Mouse (Mus musculus): ENCODE data around the gene Zfhx2. TPM values are rescaled to one million over a fixed set of nuclear protein-coding genes. Genes with fewer than 3 reads are reported as not detected.

Zfhx2 gene
- polyA plus RNA-seq, 1 experiment: 7.1 TPM

DNA sequence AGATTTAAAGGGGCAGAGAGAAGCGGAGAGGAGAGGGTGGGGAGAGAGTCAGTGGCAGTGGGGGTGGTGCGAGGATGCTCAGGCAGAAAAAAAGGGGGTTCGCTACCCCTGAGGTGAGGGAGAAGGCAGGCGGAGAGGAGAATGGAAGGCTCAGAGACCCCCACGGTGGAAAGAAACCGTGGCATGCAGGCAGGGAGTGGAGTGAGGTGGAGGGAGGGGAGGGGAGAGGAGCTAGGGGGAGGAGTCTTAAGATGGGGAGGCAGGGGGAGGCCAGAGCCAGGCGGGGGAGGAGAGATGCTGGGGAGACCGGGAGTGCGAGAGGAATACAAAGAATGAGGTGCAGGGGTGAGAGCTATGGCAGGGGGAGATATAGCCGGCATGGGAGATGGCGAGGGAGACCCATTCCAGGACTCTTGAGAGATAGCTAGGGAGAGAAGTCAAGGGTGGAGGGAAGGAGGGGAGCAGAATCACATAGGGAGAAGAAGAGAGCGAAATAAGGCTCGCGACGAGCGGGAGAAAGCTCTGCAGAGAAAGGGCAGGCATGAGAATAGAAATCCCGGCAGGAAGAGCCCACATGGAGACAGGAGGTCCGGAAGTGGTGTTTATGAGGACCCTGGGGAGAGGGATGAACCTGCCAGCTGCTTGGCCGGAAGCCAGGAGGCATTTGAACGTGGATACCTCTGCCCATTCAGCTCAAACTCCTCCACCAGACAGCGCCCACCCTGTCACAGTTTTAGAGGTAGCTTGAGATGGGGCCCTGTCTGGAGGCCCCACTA is 24.5 kb upstream of the Zfhx2 start, which contains the start of gene Jph4:
Jph4 (minus strand) TSS at position 511 of the 776 bp plus-strand sequence.
- no peak for TF ChIP-seq POLR2A (IDR thresholded peaks at IDR 0.05; ENCODE audit: borderline replicate concordance, low read depth, low read length)
- no peak for TF ChIP-seq CTCF (IDR thresholded peaks at IDR 0.05; ENCODE audit: low read depth, low read length)
- H3K27ac ChIP-seq (ENCODE audit: insufficient read depth, low read depth, low read length): no peak within 1 kb of the TSS
- H3K4me3 ChIP-seq (ENCODE audit: insufficient read depth, low read length): no peak within 1 kb of the TSS
- 0 out of 2 replicates have a peak, but pooled peaks cover 3% of the 10 kb centered on the region for H3K4me1 ChIP-seq (ENCODE audit: control insufficient read depth, insufficient read depth, low read length)

DNA sequence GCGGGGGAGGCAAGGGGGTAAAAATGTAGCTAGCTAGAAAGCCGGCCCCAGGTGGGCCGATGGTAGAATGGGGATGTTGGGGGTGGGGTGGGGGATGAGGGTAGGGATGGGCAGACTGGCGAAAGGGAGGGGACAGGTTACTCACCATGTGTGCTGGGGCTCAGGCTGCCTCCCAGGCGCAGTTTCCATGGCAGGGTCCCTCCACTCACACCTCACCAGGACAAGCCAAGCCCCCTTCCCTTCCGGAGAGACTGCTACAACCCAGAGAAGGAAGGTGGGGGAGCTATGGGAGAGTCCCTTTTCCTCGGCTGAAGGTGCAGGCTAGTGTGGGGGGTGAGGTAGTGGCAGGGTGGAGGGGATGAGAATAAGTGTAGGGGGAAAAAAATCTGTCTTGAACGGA is 23.7 kb upstream of the Zfhx2 start:
- H3K4me1 ChIP-seq (ENCODE audit: control insufficient read depth, insufficient read depth, low read length): 0 out of 2 replicates have a peak, but pooled peaks cover 3% of the 10 kb centered on the region
- no peak overlapping the region for H3K4me3 ChIP-seq (ENCODE audit: insufficient read depth, low read length)
- no peak for TF ChIP-seq CTCF (IDR thresholded peaks at IDR 0.05; ENCODE audit: low read depth, low read length)
- TF ChIP-seq POLR2A (IDR thresholded peaks at IDR 0.05; ENCODE audit: borderline replicate concordance, low read depth, low read length): no peak

GRCm38 (mm10) chr14:55114759-55115701 is 22.9 kb upstream of the Zfhx2 start:
- 0 out of 2 replicates have a peak, but pooled peaks cover 3% of the 10 kb centered on the region for H3K4me1 ChIP-seq (ENCODE audit: control insufficient read depth, insufficient read depth, low read length)
- peak overlapping the region; percentile 57 for H3K4me3 ChIP-seq (ENCODE audit: insufficient read depth, low read length)
- TF ChIP-seq POLR2A (IDR thresholded peaks at IDR 0.05; ENCODE audit: borderline replicate concordance, low read depth, low read length) (no peak), CTCF (IDR thresholded peaks at IDR 0.05; ENCODE audit: low read depth, low read length) (no peak)
- no peak overlapping the region for H3K27ac ChIP-seq (ENCODE audit: insufficient read depth, low read depth, low read length)

More for the DNA sequence above, 23.7 kb upstream of the Zfhx2 start:
- no peak overlapping the region for H3K27ac ChIP-seq (ENCODE audit: insufficient read depth, low read depth, low read length)

- peak overlapping the region; percentile 57 for H3K4me3 ChIP-seq (ENCODE audit: insufficient read depth, low read length)
- H3K27ac ChIP-seq (ENCODE audit: insufficient read depth, low read depth, low read length): no peak overlapping the region
- 0 out of 2 replicates have a peak, but pooled peaks cover 3% of the 10 kb centered on the region for H3K4me1 ChIP-seq (ENCODE audit: control insufficient read depth, insufficient read depth, low read length)
- TF ChIP-seq POLR2A (IDR thresholded peaks at IDR 0.05; ENCODE audit: borderline replicate concordance, low read depth, low read length) (no peak), CTCF (IDR thresholded peaks at IDR 0.05; ENCODE audit: low read depth, low read length) (no peak)
Measured at GRCm38 (mm10) chr14:55113975-55114645, 22.0 kb upstream of the Zfhx2 start.

DNA sequence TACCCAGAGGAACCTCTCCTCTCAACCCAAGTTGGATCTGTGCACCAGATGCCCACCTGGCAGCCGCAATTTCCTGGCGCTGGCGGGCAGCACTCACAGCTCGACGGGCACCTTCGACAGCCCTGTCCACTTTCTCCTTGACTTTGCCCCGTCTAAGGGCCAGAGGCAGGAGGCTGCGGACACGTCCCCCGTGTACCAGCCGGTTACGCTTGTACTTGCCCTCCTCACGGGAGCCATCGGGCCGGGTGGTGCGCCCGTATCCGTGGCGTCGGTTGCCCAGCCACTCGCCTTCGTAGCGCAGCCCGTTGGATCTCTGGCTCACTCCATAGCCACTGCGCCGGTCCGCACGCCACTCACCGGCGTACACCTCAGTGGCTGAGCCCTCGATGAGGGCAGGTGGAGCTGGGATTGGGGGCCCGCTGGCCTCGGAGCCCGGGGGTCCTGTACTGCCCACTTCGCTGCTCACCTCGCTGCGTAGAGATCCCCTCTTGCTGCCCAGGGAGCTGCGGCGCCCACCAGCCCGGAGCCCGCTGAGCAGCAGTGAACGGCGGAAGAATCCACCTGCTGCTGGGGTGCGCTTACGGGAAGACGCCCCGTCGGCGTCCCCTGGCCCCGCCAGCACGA is 21.3 kb upstream of the Zfhx2 start:
- 0 out of 2 replicates have a peak, but pooled peaks cover 3% of the 10 kb centered on the region for H3K4me1 ChIP-seq (ENCODE audit: control insufficient read depth, insufficient read depth, low read length)
- H3K27ac ChIP-seq (ENCODE audit: insufficient read depth, low read depth, low read length): no peak overlapping the region
- no peak for TF ChIP-seq CTCF (IDR thresholded peaks at IDR 0.05; ENCODE audit: low read depth, low read length)
- no peak for TF ChIP-seq POLR2A (IDR thresholded peaks at IDR 0.05; ENCODE audit: borderline replicate concordance, low read depth, low read length)
- H3K4me3 ChIP-seq (ENCODE audit: insufficient read depth, low read length): no peak overlapping the region

DNA sequence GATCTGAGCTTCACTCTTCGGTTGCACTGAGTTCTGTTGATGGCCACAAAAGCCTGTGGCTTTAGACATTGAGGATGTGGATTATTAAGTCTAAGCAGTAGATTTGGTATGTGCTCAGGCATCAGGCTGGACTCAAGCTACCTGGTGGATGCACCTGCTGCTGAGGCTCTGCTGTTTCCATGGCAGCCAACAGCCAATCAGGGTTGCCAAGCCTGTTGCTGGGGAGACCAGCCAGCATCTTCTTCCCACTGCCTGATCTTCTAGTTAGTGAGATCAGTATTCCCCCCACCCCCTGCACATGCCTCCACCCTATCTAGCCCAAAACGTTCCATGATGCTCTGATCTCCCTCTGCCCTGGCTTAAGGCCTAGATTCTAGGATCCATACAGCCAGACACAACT is 19.6 kb upstream of the Zfhx2 start:
- TF ChIP-seq POLR2A (IDR thresholded peaks at IDR 0.05; ENCODE audit: borderline replicate concordance, low read depth, low read length) (no peak), CTCF (IDR thresholded peaks at IDR 0.05; ENCODE audit: low read depth, low read length) (no peak)
- no peak overlapping the region for H3K4me3 ChIP-seq (ENCODE audit: insufficient read depth, low read length)
- peaks cover 8% of the 10 kb centered on the region for H3K4me1 ChIP-seq (ENCODE audit: control insufficient read depth, insufficient read depth, low read length)
- no peak overlapping the region for H3K27ac ChIP-seq (ENCODE audit: insufficient read depth, low read depth, low read length)

DNA sequence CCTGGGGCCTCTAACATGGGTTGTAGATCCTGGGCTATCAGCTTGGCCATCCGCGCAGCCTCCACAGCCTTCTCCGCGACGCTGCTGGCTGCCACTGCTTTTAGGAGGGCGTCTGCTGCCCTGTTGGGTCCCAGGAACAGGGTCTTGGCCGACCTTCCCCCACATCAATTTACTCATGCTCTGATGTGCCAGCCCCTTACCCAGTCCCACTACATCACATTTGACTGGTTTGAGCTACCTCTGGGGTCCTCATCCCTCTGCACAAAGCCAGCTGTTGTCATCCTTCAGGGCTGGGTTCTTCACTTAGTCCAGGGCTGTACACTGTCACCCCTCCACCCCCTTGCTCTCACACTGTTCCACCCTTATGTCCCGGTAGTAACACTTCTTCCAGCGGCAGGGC is 18.0 kb upstream of the Zfhx2 start:
- H3K27ac ChIP-seq (ENCODE audit: insufficient read depth, low read depth, low read length): no peak overlapping the region
- peaks cover 14% of the 10 kb centered on the region for H3K4me1 ChIP-seq (ENCODE audit: control insufficient read depth, insufficient read depth, low read length)
- TF ChIP-seq POLR2A (IDR thresholded peaks at IDR 0.05; ENCODE audit: borderline replicate concordance, low read depth, low read length) (no peak), CTCF (IDR thresholded peaks at IDR 0.05; ENCODE audit: low read depth, low read length) (no peak)
- H3K4me3 ChIP-seq (ENCODE audit: insufficient read depth, low read length): no peak overlapping the region

GRCm38 (mm10) chr14:55109048-55109873 is 17.1 kb upstream of the Zfhx2 start:
- no peak for TF ChIP-seq CTCF (IDR thresholded peaks at IDR 0.05; ENCODE audit: low read depth, low read length)
- no peak for TF ChIP-seq POLR2A (IDR thresholded peaks at IDR 0.05; ENCODE audit: borderline replicate concordance, low read depth, low read length)
- H3K27ac ChIP-seq (ENCODE audit: insufficient read depth, low read depth, low read length): no peak overlapping the region
- no peak overlapping the region for H3K4me3 ChIP-seq (ENCODE audit: insufficient read depth, low read length)
- H3K4me1 ChIP-seq (ENCODE audit: control insufficient read depth, insufficient read depth, low read length): peaks cover 17% of the 10 kb centered on the region
